Mouse (Mus musculus): ENCODE measurements around the gene Tcf19.
"Not testable (repeated sequence)": the region's sequence is repeated elsewhere in the genome, so short reads cannot be mapped to it uniquely, and the experiment has no call there.

The Tcf19 gene

GRCm38 (mm10) chr17:35532901-35533300, 16.3 kb upstream of the Tcf19 start, which contains the start of gene Psors1c2:
Gene Psors1c2, plus strand, starts transcription at chr17:35533201.
- DNase-seq (ENCODE audit: low spot score in 2 of 2) = no peak

- DNase-seq (ENCODE audit: low spot score in 2 of 2) = no peak
Measured at GRCm38 (mm10) chr17:35532360-35532759, 15.7 kb upstream of the Tcf19 start.

GRCm38 (mm10) chr17:35526644-35527043, 10.0 kb upstream of the Tcf19 start:
- DNase-seq (ENCODE audit: low spot score in 2 of 2) = no peak

- no peak for DNase-seq (ENCODE audit: low spot score in 2 of 2)
Measured at GRCm38 (mm10) chr17:35524354-35524753, 7.7 kb upstream of the Tcf19 start.

- DNase-seq (ENCODE audit: low spot score in 2 of 2) = no peak
Measured at GRCm38 (mm10) chr17:35517526-35517925, 902 bp upstream of the Tcf19 start.

- no peak for DNase-seq (ENCODE audit: low spot score in 2 of 2)
Measured at GRCm38 (mm10) chr17:35515911-35516640, 548 bp downstream of the Tcf19 start.

GRCm38 (mm10) chr17:35514756-35515155, 1.9 kb downstream of the Tcf19 start:
- DNase-seq (ENCODE audit: low spot score in 2 of 2) = no peak

- peak; percentile 58 to 82 for DNase-seq (ENCODE audit: low spot score in 2 of 2)
Measured at GRCm38 (mm10) chr17:35513886-35514285, 2.7 kb downstream of the Tcf19 start.

- no peak for DNase-seq (ENCODE audit: low spot score in 2 of 2)
Measured at GRCm38 (mm10) chr17:35512916-35513626, 3.6 kb downstream of the Tcf19 start.

GRCm38 (mm10) chr17:35509284-35509683, 7.3 kb downstream of the Tcf19 start:
- DNase-seq (ENCODE audit: low spot score in 2 of 2) = no peak

- DNase-seq (ENCODE audit: low spot score in 2 of 2) = not testable (repeated sequence)
Measured at GRCm38 (mm10) chr17:35508279-35508678, 8.3 kb downstream of the Tcf19 start.

GRCm38 (mm10) chr17:35507556-35508260, 8.9 kb downstream of the Tcf19 start:
- DNase-seq (ENCODE audit: low spot score in 2 of 2) = no peak

GRCm38 (mm10) chr17:35506881-35507280, 9.7 kb downstream of the Tcf19 start:
- DNase-seq (ENCODE audit: low spot score in 2 of 2) = no peak

GRCm38 (mm10) chr17:35505776-35506175, 10.8 kb downstream of the Tcf19 start, which contains the start of gene Pou5f1:
Gene Pou5f1, plus strand, starts transcription at chr17:35506018.
- DNase-seq (ENCODE audit: low spot score in 2 of 2) = no peak

GRCm38 (mm10) chr17:35504628-35505481, 11.8 kb downstream of the Tcf19 start:
- no peak for DNase-seq (ENCODE audit: low spot score in 2 of 2)

- DNase-seq (ENCODE audit: low spot score in 2 of 2) = no peak
Measured at GRCm38 (mm10) chr17:35503849-35504248, 12.8 kb downstream of the Tcf19 start.

GRCm38 (mm10) chr17:35502762-35503161, 13.9 kb downstream of the Tcf19 start:
- no peak for DNase-seq (ENCODE audit: low spot score in 2 of 2)

GRCm38 (mm10) chr17:35502226-35502625, 14.4 kb downstream of the Tcf19 start:
- no peak for DNase-seq (ENCODE audit: low spot score in 2 of 2)

GRCm38 (mm10) chr17:35497124-35497523, 19.5 kb downstream of the Tcf19 start:
- no peak for DNase-seq (ENCODE audit: low spot score in 2 of 2)

- no peak for DNase-seq (ENCODE audit: low spot score in 2 of 2)
Measured at GRCm38 (mm10) chr17:35490320-35490719, 26.3 kb downstream of the Tcf19 start.

GRCm38 (mm10) chr17:35488041-35488440, 28.6 kb downstream of the Tcf19 start:
- DNase-seq (ENCODE audit: low spot score in 2 of 2) = no peak
